Mouse (Mus musculus): ENCODE data around the gene Snap25. TPM values are rescaled to one million over a fixed set of nuclear protein-coding genes. Genes with fewer than 3 reads are reported as not detected.

The Snap25 gene
- polyA plus RNA-seq (2014; fragmentation: Nextera tagmentation; extraction: Ambion mirVana), result 0.44 and 0.93 TPM in 2 replicates

DNA sequence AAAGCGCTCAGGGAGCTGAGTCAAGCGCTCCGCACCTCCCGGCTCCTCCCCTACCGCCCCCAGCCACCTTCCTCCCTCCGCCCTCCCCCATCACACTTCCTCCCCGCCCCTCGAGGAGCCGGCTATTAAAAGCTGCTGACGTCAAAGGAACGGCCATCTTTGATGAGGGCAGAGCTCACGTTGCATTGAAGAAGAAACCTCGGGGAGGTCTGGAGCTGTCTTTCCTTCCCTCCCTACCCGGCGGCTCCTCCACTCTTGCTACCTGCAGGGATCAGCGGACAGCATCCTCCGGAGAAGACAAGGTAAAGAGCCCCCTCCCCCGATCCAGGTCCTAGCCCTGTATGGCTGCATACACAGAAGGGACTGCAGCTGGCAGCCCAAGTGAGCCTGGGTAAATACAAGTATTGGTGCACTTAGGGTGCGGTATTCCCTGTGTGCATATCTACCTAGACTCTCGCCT lies at the start of gene Snap25:
Snap25 (plus strand) TSS at position 155 of the 460 bp plus-strand sequence.
- peak within 1 kb of the TSS; percentile 60 for H3K4me2 ChIP-seq (ENCODE audit: low read depth, severe bottlenecking)
- peaks cover 5% of the 10 kb centered on the region; the same call in 1 of the 2 replicates for H3K4me1 ChIP-seq (ENCODE audit: control insufficient read depth, insufficient read depth, low read length)
- H3K9me3 ChIP-seq (ENCODE audit: control insufficient read depth, low read length), result no peaks in the 10 kb centered on the region
- H3K27ac ChIP-seq (replicated peaks; ENCODE audit: low read depth, low read length), result no peak within 1 kb of the TSS
- no peaks in the 10 kb centered on the region for H3K27me3 ChIP-seq (ENCODE audit: control insufficient read depth, insufficient read depth, low read length)
- peak; percentile 79 for DNase-seq (ENCODE audit: low spot score)
- no peaks in the 10 kb centered on the region for H3K36me3 ChIP-seq (ENCODE audit: control insufficient read depth, insufficient read depth, low read length)
- WGBS, result under 1% methylated on average over 20 of the region's 20 CpGs
- ATAC-seq (ENCODE audit: insufficient number of reproducible peaks, low FRiP score, low TSS enrichment, low read depth), result peak; percentile 48
- no peak within 1 kb of the TSS for H3K9ac ChIP-seq (ENCODE audit: low read length)
- H3K4me3 ChIP-seq (ENCODE audit: low read depth, low read length), result peak within 1 kb of the TSS; percentile 34

DNA sequence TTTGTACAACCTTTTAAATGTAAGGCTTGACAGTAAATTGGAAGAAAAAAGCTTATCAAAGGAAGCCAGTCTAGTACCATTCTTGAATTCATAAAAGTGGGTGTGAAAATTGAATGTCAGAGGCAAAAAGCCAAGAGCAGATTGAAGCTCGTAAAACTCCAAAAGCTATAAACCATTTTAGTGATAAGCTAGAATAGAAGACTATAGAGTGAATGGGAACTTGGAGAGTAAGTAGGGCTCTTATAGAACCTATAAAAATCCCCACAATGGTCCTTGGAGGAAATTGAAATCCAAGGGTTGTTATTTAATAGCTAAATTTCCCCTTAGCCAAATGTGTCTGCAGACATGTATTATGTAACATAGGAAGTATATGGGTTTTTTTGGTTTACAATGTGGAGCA lies 46.3 kb upstream of the Snap25 start:
- 92% methylated on average over 1 of the region's 1 CpGs for WGBS
- Histone ChIP-seq H3K27ac (replicated peaks; ENCODE audit: low read depth, low read length) (no peak overlapping the region), H3K9ac (ENCODE audit: low read length) (no peak overlapping the region), H3K4me1 (ENCODE audit: control insufficient read depth, insufficient read depth, low read length) (no peaks in the 10 kb centered on the region), H3K4me2 (ENCODE audit: low read depth, severe bottlenecking) (no peak overlapping the region), H3K27me3 (ENCODE audit: control insufficient read depth, insufficient read depth, low read length) (no peaks in the 10 kb centered on the region), H3K9me3 (ENCODE audit: control insufficient read depth, low read length) (no peaks in the 10 kb centered on the region), H3K4me3 (ENCODE audit: low read depth, low read length) (no peak overlapping the region), H3K36me3 (ENCODE audit: control insufficient read depth, insufficient read depth, low read length) (no peaks in the 10 kb centered on the region)
- DNase-seq (ENCODE audit: low spot score), result no peak
- no peak for ATAC-seq (ENCODE audit: insufficient number of reproducible peaks, low FRiP score, low TSS enrichment, low read depth)

DNA sequence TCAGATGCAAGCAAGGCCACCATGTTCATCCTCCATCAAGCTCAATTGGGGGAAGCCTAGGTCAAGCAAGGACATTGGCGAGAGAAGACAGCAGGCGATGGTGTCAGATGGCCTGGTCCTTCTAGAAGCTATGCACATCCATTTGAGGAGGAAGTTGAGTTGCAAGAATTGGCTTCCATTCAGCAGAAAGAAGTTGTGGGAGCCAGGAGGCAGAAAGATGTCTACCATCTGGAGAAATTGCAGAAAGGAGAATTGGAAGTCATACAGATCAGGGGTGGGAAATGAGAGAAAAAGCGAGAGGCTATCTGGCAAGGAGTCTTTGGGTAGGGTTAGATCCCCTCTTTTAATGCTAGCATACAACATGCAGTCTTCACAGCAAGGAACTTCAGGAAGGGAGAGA lies 44.1 kb upstream of the Snap25 start:
- Histone ChIP-seq H3K4me2 (ENCODE audit: low read depth, severe bottlenecking) (no peak overlapping the region), H3K27me3 (ENCODE audit: control insufficient read depth, insufficient read depth, low read length) (no peaks in the 10 kb centered on the region), H3K36me3 (ENCODE audit: control insufficient read depth, insufficient read depth, low read length) (no peaks in the 10 kb centered on the region), H3K4me1 (ENCODE audit: control insufficient read depth, insufficient read depth, low read length) (no peaks in the 10 kb centered on the region), H3K9me3 (ENCODE audit: control insufficient read depth, low read length) (no peaks in the 10 kb centered on the region), H3K9ac (ENCODE audit: low read length) (no peak overlapping the region), H3K27ac (replicated peaks; ENCODE audit: low read depth, low read length) (no peak overlapping the region), H3K4me3 (ENCODE audit: low read depth, low read length) (no peak overlapping the region)
- DNase-seq (ENCODE audit: low spot score), result no peak
- ATAC-seq (ENCODE audit: insufficient number of reproducible peaks, low FRiP score, low TSS enrichment, low read depth), result no peak
- WGBS, result 94% methylated on average over 3 of the region's 3 CpGs

DNA sequence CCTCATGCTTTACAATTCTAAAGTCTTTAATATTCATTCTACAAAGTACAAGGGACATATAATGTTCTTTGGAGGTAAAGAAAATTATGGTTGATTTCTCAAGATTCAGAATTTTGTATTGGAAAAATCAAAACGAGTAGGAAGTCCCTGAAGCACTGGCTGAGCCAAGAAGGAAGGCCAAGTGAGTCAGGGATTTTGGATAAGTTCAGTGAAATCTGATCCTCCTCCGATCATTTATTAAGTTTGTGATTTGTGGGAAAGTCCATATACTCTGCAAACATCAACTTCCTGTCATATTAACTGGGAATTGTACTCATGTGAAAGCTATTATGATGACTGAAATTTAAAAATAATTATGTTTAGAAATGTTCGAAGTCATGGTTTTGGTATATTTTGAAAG lies 43.6 kb upstream of the Snap25 start:
- H3K4me2 ChIP-seq (ENCODE audit: low read depth, severe bottlenecking), result no peak overlapping the region
- H3K4me1 ChIP-seq (ENCODE audit: control insufficient read depth, insufficient read depth, low read length), result no peaks in the 10 kb centered on the region
- no peak overlapping the region for H3K27ac ChIP-seq (replicated peaks; ENCODE audit: low read depth, low read length)
- no peaks in the 10 kb centered on the region for H3K27me3 ChIP-seq (ENCODE audit: control insufficient read depth, insufficient read depth, low read length)
- no peaks in the 10 kb centered on the region for H3K9me3 ChIP-seq (ENCODE audit: control insufficient read depth, low read length)
- 87% methylated on average over 3 of the region's 3 CpGs for WGBS
- H3K9ac ChIP-seq (ENCODE audit: low read length), result no peak overlapping the region
- H3K36me3 ChIP-seq (ENCODE audit: control insufficient read depth, insufficient read depth, low read length), result no peaks in the 10 kb centered on the region
- DNase-seq (ENCODE audit: low spot score) (no peak), ATAC-seq (ENCODE audit: insufficient number of reproducible peaks, low FRiP score, low TSS enrichment, low read depth) (no peak)
- H3K4me3 ChIP-seq (ENCODE audit: low read depth, low read length), result no peak overlapping the region

DNA sequence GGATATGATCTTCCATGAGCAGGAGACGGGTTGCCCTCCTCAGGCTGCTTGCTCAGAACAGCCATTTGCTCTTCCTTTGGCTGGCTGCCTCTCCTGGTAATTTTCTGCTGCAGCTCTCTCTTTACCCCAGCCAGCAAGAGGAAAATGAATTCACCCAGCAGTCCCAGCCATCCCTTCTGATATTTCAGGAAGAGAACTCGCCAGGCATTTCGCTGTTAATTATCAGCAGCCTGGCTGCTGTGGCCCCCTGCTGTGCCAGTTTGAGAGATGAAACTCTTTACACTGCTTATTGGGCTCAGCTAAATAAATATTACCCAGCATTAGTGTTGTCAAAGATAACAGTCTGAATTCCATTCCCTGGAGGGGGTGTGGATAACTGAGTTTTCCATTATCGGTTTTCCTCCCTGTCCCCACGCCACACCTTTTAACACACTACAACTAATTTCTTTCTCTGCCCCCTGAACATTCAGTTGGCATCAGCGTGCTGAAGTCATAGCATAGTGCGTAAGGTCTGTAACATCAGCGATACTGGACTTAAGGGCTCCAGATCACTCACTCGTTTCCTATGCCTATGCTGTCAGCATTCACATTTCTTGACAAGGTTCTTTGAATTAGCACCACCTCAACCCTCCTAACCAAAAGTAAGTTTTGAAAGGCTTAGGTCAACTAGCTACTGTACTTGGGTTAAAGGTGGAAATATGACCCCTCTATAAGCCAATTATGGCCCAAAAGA lies 42.5 kb upstream of the Snap25 start:
- no peak overlapping the region for H3K9ac ChIP-seq (ENCODE audit: low read length)
- 38% methylated on average over 9 of the region's 9 CpGs for WGBS
- H3K4me2 ChIP-seq (ENCODE audit: low read depth, severe bottlenecking), result no peak overlapping the region
- H3K36me3 ChIP-seq (ENCODE audit: control insufficient read depth, insufficient read depth, low read length), result no peaks in the 10 kb centered on the region
- H3K4me3 ChIP-seq (ENCODE audit: low read depth, low read length), result no peak overlapping the region
- no peak overlapping the region for H3K27ac ChIP-seq (replicated peaks; ENCODE audit: low read depth, low read length)
- no peaks in the 10 kb centered on the region for H3K9me3 ChIP-seq (ENCODE audit: control insufficient read depth, low read length)
- no peaks in the 10 kb centered on the region for H3K4me1 ChIP-seq (ENCODE audit: control insufficient read depth, insufficient read depth, low read length)
- no peaks in the 10 kb centered on the region for H3K27me3 ChIP-seq (ENCODE audit: control insufficient read depth, insufficient read depth, low read length)
- DNase-seq (ENCODE audit: low spot score) (no peak), ATAC-seq (ENCODE audit: insufficient number of reproducible peaks, low FRiP score, low TSS enrichment, low read depth) (no peak)

DNA sequence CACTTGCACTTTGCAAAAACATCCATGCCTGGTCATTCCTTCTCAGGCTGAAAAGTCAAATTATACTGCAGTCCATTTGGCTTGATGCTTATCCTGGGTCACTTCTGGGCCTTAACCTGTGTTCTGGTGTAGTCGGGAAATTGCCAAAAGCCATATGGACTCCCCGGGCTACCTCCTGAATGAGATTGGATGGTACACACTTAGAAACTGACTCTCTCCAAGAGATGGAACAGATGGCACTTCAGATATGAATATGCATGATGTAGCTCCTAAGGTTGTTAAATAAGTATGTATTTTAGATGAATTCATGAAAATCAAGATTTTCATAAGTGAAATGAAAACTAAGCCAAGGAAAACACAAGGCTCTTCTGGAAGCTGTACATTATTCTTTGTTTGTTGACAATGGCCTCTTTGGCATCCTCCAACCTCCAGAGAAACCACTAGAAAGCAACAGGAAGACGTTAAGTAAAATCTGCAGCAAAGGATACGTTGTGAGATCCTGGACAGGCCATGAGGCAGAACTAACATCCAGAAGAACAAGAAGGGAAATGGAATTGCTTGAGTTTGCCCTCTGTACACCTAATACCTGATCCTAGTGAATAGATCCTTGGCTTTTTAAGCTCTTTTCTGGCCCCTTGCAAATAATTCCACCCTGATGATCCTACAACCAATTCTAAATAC lies 39.0 kb upstream of the Snap25 start:
- 87% methylated on average over 4 of the region's 4 CpGs for WGBS
- Histone ChIP-seq H3K27me3 (ENCODE audit: control insufficient read depth, insufficient read depth, low read length) (no peaks in the 10 kb centered on the region), H3K9me3 (ENCODE audit: control insufficient read depth, low read length) (no peaks in the 10 kb centered on the region), H3K4me2 (ENCODE audit: low read depth, severe bottlenecking) (no peak overlapping the region), H3K4me1 (ENCODE audit: control insufficient read depth, insufficient read depth, low read length) (peaks cover 4% of the 10 kb centered on the region; the same call in 1 of the 2 replicates), H3K4me3 (ENCODE audit: low read depth, low read length) (no peak overlapping the region), H3K27ac (replicated peaks; ENCODE audit: low read depth, low read length) (no peak overlapping the region), H3K9ac (ENCODE audit: low read length) (no peak overlapping the region), H3K36me3 (ENCODE audit: control insufficient read depth, insufficient read depth, low read length) (no peaks in the 10 kb centered on the region)
- no peak for DNase-seq (ENCODE audit: low spot score)
- no peak for ATAC-seq (ENCODE audit: insufficient number of reproducible peaks, low FRiP score, low TSS enrichment, low read depth)

DNA sequence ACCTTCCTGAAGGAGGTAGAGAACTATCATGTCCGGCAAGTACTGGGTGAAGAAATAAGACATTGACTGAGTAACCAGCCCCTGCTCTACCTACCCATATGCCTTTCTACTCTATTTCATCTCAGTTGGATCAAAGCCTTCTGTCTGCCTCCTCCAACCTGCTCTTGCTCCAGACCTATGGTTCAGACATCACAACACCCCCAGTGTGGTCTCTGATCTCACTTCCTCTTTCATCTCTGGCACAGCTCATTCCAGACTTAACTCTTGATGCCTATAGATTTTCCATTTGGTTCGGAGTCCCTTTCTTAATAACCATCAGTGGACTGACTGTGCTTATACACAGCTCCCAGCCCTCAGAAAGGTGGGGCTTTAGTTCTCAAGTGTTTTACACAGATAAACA lies 37.1 kb upstream of the Snap25 start:
- 91% methylated on average over 2 of the region's 2 CpGs for WGBS

DNA sequence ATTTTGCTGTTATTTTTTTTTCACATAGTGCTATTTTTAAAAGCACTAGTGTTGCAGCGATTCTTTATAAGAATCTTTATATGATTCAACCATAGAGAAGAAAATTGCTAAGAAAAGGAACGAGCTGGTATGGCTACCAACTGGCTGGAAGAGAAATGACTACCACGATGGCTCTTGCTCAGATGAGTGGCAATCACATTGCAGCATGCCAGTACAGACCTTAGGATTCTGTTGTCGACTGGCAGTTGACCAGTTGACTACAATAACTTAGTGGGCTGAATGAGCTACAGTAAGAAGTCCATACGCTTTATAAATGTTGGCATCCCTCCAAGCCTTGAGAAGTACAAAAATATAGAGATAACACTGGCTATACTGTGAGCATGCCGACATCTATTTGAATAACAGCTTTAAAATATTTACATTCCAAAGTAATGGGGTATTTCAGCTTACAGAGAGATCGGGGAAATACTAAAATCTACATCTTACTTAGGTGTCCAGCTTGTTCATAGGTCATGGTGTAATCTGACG lies 36.3 kb upstream of the Snap25 start:
- WGBS, result 87% methylated on average over 8 of the region's 8 CpGs
- no peaks in the 10 kb centered on the region for H3K27me3 ChIP-seq (ENCODE audit: control insufficient read depth, insufficient read depth, low read length)
- H3K9me3 ChIP-seq (ENCODE audit: control insufficient read depth, low read length), result no peaks in the 10 kb centered on the region
- H3K4me2 ChIP-seq (ENCODE audit: low read depth, severe bottlenecking), result no peak overlapping the region
- no peak overlapping the region for H3K4me3 ChIP-seq (ENCODE audit: low read depth, low read length)
- peaks cover 7% of the 10 kb centered on the region; the same call in 1 of the 2 replicates for H3K4me1 ChIP-seq (ENCODE audit: control insufficient read depth, insufficient read depth, low read length)
- DNase-seq (ENCODE audit: low spot score) (no peak), ATAC-seq (ENCODE audit: insufficient number of reproducible peaks, low FRiP score, low TSS enrichment, low read depth) (no peak)
- H3K27ac ChIP-seq (replicated peaks; ENCODE audit: low read depth, low read length), result no peak overlapping the region
- H3K36me3 ChIP-seq (ENCODE audit: control insufficient read depth, insufficient read depth, low read length), result no peaks in the 10 kb centered on the region
- H3K9ac ChIP-seq (ENCODE audit: low read length), result no peak overlapping the region

More for the DNA sequence above, 37.1 kb upstream of the Snap25 start:
- no peaks in the 10 kb centered on the region for H3K9me3 ChIP-seq (ENCODE audit: control insufficient read depth, low read length)
- no peak overlapping the region for H3K4me2 ChIP-seq (ENCODE audit: low read depth, severe bottlenecking)
- H3K4me3 ChIP-seq (ENCODE audit: low read depth, low read length), result no peak overlapping the region
- H3K27me3 ChIP-seq (ENCODE audit: control insufficient read depth, insufficient read depth, low read length), result no peaks in the 10 kb centered on the region
- H3K27ac ChIP-seq (replicated peaks; ENCODE audit: low read depth, low read length), result no peak overlapping the region
- DNase-seq (ENCODE audit: low spot score) (no peak), ATAC-seq (ENCODE audit: insufficient number of reproducible peaks, low FRiP score, low TSS enrichment, low read depth) (no peak)
- H3K9ac ChIP-seq (ENCODE audit: low read length), result no peak overlapping the region
- H3K4me1 ChIP-seq (ENCODE audit: control insufficient read depth, insufficient read depth, low read length), result peaks cover 7% of the 10 kb centered on the region; the same call in 1 of the 2 replicates
- no peaks in the 10 kb centered on the region for H3K36me3 ChIP-seq (ENCODE audit: control insufficient read depth, insufficient read depth, low read length)
